Mouse (Mus musculus) neural tube, embryonic 11.5 days (tissue): ENCODE results near the gene Slc22a12. TPM values are rescaled to one million over a fixed set of nuclear protein-coding genes. Genes with fewer than 3 reads are reported as not detected.

Experiments
- ATAC-seq: fragments of 200-750 bp; cut with Nextera tagmentation; 2 replicates; pipeline ENCODE4 v1.8.0; 2017; ENCODE audit warnings: moderate number of reproducible peaks, mild to moderate bottlenecking, moderate TSS enrichment, moderate library complexity; ENCODE audit not compliant: insufficient read depth, low FRiP score, low TSS enrichment
- DNase-seq: peaks from one replicate; pipeline ENCODE4 v3.0.0-alpha.2; 2015; ENCODE audit warnings: low spot score
- H3K27ac ChIP-seq: fragments of 300-500 bp; sonication (generic); 2 replicates; pipeline ENCODE4 v1.5.1; 2014; ENCODE audit warnings: low read depth, mild to moderate bottlenecking, low read length
- H3K27me3 ChIP-seq: fragments of 300-500 bp; sonication (generic); 2 replicates; pipeline ENCODE4 v1.6.1; 2014; ENCODE audit warnings: mild to moderate bottlenecking, low read length, mixed read lengths; ENCODE audit not compliant: control insufficient read depth, insufficient read depth
- H3K36me3 ChIP-seq: fragments of 300-500 bp; sonication (generic); 2 replicates; pipeline ENCODE4 v1.6.1; 2014; ENCODE audit warnings: mild to moderate bottlenecking, low read length, moderate library complexity, mixed read lengths; ENCODE audit not compliant: control insufficient read depth, insufficient read depth
- H3K4me1 ChIP-seq: fragments of 300-500 bp; sonication (generic); 2 replicates; pipeline ENCODE4 v1.6.1; 2014; ENCODE audit warnings: low read length, mixed read lengths; ENCODE audit not compliant: control insufficient read depth, insufficient read depth
- H3K4me2 ChIP-seq: fragments of 300-500 bp; sonication (generic); 2 replicates; pipeline ENCODE4 v1.6.1; 2014; ENCODE audit warnings: low read depth, mild to moderate bottlenecking, moderate library complexity
- H3K4me3 ChIP-seq: fragments of 300-500 bp; sonication (generic); 2 replicates; pipeline ENCODE4 v1.5.1; 2014; ENCODE audit warnings: low read depth, low read length
- H3K9ac ChIP-seq: fragments of 300-500 bp; sonication (generic); 2 replicates; pipeline ENCODE4 v1.6.1; 2014; ENCODE audit warnings: mild to moderate bottlenecking, low read length
- H3K9me3 ChIP-seq: fragments of 300-500 bp; sonication (generic); 2 replicates; pipeline ENCODE4 v1.6.1; 2016; ENCODE audit warnings: low read length; ENCODE audit not compliant: control insufficient read depth
- WGBS: fragments of 180-500 bp; shearing (Covaris S2); extraction: QIAGEN DNeasy Blood & Tissue Kit; methylation state at CpG from one replicate; pipeline ENCODE4 v1.1.7; 2014; 5-methylcytosine and 5-hydroxymethylcytosine counted together
- polyA plus RNA-seq: library from polyadenylated mRNA; unstranded; fragments of >200 nt; fragmentation: Nextera tagmentation; extraction: Ambion mirVana; gene quantifications from 2 replicates; pipeline ENCODE4 v1.2.1, GENCODE M21; 2014

Slc22a12 gene
- polyA plus RNA-seq, 1 experiment from 2014 or later = not detected

GRCm38 (mm10) chr19:6553819-6554582 is 11.2 kb upstream of the Slc22a12 start:
- 27% methylated on average over 8 of the region's 8 CpGs for WGBS
- Histone ChIP-seq H3K4me3 (no peak overlapping the region), H3K36me3 (no peaks in the 10 kb centered on the region), H3K4me1 (peaks cover 2% of the 10 kb centered on the region; the same call in 1 of the 2 replicates), H3K9ac (no peak overlapping the region), H3K4me2 (no peak overlapping the region), H3K9me3 (no peaks in the 10 kb centered on the region), H3K27ac (0 out of 2 replicates have a peak overlapping the region, but pooled peaks have one; percentile 6), H3K27me3 (no peaks in the 10 kb centered on the region)
- DNase-seq = no peak
- ATAC-seq = no peak

DNA sequence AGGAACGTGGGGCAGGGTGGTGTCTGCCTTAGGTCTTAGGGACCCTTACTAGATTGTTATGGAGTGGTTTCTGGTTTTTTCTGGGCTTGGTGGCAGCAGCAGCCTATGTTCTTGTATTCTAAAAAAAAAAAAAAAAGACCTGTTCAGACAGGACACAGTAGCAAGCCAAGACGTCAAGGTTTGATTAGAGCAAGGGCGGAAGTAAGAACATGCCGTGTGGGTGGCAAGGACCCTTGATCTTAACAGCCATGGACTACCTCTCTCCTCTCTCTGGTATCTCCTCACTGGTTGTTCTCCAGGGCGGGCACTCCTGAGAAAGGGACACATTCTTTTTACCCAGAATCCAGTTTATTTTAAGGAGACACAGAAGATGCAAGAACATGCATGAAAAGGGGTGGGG is 10.3 kb upstream of the Slc22a12 start:
- Histone ChIP-seq H3K27ac (no peak overlapping the region), H3K27me3 (no peaks in the 10 kb centered on the region), H3K4me1 (peaks cover 2% of the 10 kb centered on the region; the same call in 1 of the 2 replicates), H3K9ac (no peak overlapping the region), H3K4me2 (no peak overlapping the region), H3K4me3 (no peak overlapping the region), H3K36me3 (no peaks in the 10 kb centered on the region), H3K9me3 (no peaks in the 10 kb centered on the region)
- ATAC-seq (no peak), DNase-seq (no peak)
- 90% methylated on average over 5 of the region's 5 CpGs for WGBS

DNA sequence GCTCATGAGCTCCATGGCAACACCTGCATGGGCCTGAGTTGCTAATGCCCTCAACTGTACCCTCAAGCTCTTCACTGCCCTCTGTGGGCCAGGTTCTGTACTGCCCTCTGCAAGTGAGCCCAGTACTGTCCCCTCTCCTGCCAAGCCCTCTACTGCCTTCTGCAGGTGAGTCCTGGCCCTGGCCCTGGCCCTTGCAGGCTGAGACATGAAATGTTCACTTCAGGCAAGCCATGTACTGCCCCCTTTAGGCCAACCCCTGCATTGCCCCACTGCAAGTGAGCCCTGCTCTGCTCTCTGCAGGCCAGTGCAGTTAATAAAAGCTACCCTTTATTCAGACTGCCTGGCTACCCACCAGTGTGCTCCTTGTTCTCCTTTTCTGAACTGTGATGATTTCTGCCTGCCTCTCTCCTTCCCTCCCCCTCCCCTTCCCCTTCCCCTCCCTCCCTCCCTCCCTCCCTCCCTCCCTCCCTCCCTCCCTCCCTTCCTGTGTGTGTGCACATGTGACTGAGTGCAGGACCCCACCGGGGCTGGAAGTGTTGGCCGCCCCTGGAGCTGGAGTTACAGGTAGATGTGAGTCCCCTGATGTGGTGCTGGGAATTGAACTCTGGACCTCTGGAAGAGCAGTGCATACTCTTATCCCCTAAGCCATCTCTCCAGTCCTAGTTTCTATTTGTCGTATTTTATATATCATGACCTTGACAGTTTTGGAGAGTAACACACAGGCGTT is 9.6 kb upstream of the Slc22a12 start:
- WGBS = 90% methylated on average over 4 of the region's 4 CpGs
- Histone ChIP-seq H3K4me3 (no peak overlapping the region), H3K27me3 (no peaks in the 10 kb centered on the region), H3K4me2 (no peak overlapping the region), H3K9ac (no peak overlapping the region), H3K9me3 (no peaks in the 10 kb centered on the region), H3K36me3 (no peaks in the 10 kb centered on the region), H3K4me1 (peaks cover 2% of the 10 kb centered on the region; the same call in 1 of the 2 replicates), H3K27ac (no peak overlapping the region)
- no peak; the same call in 1 of the 2 replicates for ATAC-seq
- DNase-seq = peak; percentile 55

- ATAC-seq = no peak
- Histone ChIP-seq H3K4me1 (peaks cover 2% of the 10 kb centered on the region; the same call in 1 of the 2 replicates), H3K9ac (no peak overlapping the region), H3K27me3 (no peaks in the 10 kb centered on the region), H3K4me2 (no peak overlapping the region), H3K4me3 (no peak overlapping the region), H3K36me3 (no peaks in the 10 kb centered on the region), H3K9me3 (no peaks in the 10 kb centered on the region), H3K27ac (no peak overlapping the region)
- WGBS = 73% methylated on average over 4 of the region's 4 CpGs
- DNase-seq = no peak
These were observed 8.4 kb upstream of the Slc22a12 start for GRCm38 (mm10) chr19:6551215-6551614.

GRCm38 (mm10) chr19:6549566-6549965 is 6.7 kb upstream of the Slc22a12 start:
- peaks cover 2% of the 10 kb centered on the region; the same call in 1 of the 2 replicates for H3K4me1 ChIP-seq
- H3K9ac ChIP-seq = no peak overlapping the region
- DNase-seq (no peak), ATAC-seq (no peak)
- H3K36me3 ChIP-seq = no peaks in the 10 kb centered on the region
- H3K27me3 ChIP-seq = no peaks in the 10 kb centered on the region
- no peak overlapping the region for H3K4me2 ChIP-seq
- H3K27ac ChIP-seq = no peak overlapping the region
- H3K9me3 ChIP-seq = no peaks in the 10 kb centered on the region
- WGBS = 85% methylated on average over 11 of the region's 11 CpGs
- H3K4me3 ChIP-seq = no peak overlapping the region

- no peak for DNase-seq
- Histone ChIP-seq H3K27me3 (no peaks in the 10 kb centered on the region), H3K9me3 (no peaks in the 10 kb centered on the region), H3K4me1 (peaks cover under 1% of the 10 kb centered on the region; the same call in 1 of the 2 replicates), H3K36me3 (no peaks in the 10 kb centered on the region), H3K9ac (no peak overlapping the region), H3K27ac (no peak overlapping the region), H3K4me2 (no peak overlapping the region), H3K4me3 (no peak overlapping the region)
- no peak for ATAC-seq
- WGBS = 83% methylated on average over 16 of the region's 16 CpGs
These were observed 5.9 kb upstream of the Slc22a12 start for GRCm38 (mm10) chr19:6548431-6549410.

GRCm38 (mm10) chr19:6547801-6548200 is 5.0 kb upstream of the Slc22a12 start:
- Histone ChIP-seq H3K4me2 (no peak overlapping the region), H3K9ac (no peak overlapping the region), H3K27ac (no peak overlapping the region), H3K4me3 (no peak overlapping the region), H3K9me3 (no peaks in the 10 kb centered on the region), H3K36me3 (no peaks in the 10 kb centered on the region), H3K4me1 (no peaks in the 10 kb centered on the region), H3K27me3 (no peaks in the 10 kb centered on the region)
- ATAC-seq (no peak), DNase-seq (no peak)
- 87% methylated on average over 5 of the region's 5 CpGs for WGBS

- H3K4me3 ChIP-seq = no peak overlapping the region
- H3K9me3 ChIP-seq = no peaks in the 10 kb centered on the region
- no peaks in the 10 kb centered on the region for H3K4me1 ChIP-seq
- DNase-seq (no peak), ATAC-seq (no peak)
- 77% methylated on average over 1 of the region's 1 CpGs for WGBS
- no peaks in the 10 kb centered on the region for H3K36me3 ChIP-seq
- H3K4me2 ChIP-seq = no peak overlapping the region
- no peak overlapping the region for H3K9ac ChIP-seq
- no peaks in the 10 kb centered on the region for H3K27me3 ChIP-seq
- no peak overlapping the region for H3K27ac ChIP-seq
These were observed 3.3 kb upstream of the Slc22a12 start for GRCm38 (mm10) chr19:6546096-6546495.
